Mouse (Mus musculus) T-helper 1 cell (primary cell): ENCODE data around the gene Arpc5.
"Not testable (repeated sequence)": the region's sequence is repeated elsewhere in the genome, so short reads cannot be mapped to it uniquely, and the experiment has no call there.

Experiments
- in situ Hi-C: fragments of 300-600 bp; cut with MboI, MseI; formaldehyde crosslinking; loops from one replicate; pipeline ENCODE4 v1.15.1; 2025; ENCODE audit warnings: high pct_unique_total_duplicates

Arpc5 gene

DNA sequence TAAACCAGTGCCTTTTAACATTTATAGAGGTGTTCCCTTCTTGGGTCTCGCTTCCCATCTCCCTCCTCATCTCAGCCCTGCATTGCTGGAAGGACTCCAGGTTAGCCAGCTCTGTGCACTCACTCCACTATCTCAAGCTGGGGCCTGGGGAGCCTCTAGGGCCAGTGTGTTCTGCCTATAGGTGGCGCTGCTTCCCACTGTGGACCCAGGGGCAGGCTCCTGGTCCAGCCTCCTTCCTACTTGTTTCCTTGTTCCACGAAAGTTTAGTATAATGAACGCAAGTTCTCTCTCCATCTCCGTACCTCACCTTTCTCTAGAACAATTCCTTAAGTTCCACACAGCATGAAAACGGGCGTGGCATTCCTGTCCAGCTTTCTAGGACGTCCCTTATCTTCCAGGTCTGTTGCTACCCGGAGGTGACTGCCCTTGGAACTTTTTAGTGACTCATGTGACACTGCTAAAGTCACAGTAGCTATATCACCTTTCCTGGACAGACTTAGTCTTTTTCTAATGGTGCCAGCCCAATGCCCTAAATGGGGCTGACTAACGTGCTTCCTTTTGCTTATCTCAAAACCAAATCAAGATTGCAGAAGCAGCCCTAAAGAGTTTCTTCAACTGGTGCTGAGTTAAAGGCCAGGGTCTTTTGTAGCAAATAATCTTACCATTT lies 12.9 kb downstream of the Arpc5 start:
- in situ Hi-C loops: no loop called here

DNA sequence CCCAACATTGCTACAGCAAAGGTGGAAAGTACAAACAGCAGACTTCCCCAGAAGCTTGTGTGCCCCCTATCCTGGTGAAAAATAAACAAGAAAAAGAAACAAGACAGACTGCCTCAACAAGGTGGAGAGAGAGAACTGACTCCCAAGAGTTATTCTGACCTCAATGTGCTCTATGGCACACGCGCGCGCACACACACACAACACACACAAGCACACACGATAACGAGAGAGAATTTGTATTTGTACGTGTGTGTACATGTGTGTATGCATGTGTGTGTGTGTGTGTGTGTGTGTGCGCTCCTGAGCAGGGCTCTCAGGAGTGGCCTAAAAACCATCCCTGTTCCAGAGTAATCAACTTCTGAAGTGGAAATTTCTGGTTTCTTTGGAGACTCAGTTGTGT lies 18.3 kb downstream of the Arpc5 start:
- in situ Hi-C loops: no loop called here

DNA sequence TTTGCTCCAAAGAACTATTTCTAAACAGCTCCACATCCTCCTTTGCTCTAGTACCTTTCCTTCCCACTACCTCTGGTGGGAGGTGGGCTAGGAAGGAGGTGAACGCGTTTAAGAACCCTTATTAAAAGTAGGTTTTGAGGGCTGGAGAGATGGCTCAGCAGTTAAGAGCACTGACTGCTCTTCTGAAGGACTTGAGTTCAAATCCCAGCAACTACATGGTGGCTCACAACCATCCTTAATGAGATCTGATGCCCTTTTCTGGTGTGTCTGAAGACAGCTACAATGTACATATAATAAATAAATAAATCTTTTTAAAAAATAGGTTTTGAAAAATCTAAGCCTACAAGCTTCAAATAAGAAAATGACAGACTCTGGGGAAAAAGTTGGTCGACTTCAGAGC lies 19.1 kb downstream of the Arpc5 start:
- in situ Hi-C loops: not testable (repeated sequence)

DNA sequence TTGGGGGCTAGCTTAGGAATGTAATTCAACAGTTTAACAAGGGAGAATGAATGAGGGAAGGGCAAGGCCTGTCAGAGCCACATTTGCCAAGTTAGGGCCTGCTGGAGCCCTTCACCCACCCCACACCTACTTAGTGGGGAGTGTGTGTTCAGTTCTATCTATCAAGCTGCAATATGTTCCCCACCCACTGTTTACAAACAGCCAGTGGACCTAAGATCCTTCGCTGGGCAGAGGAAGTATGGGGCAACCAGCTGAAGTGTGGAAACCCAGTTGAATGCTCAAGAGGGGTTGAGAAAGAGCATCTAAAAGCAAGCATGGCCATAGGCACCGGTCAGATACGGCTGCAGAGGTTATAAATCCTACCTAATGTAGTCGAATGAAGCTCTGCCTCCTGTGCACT lies 20.6 kb downstream of the Arpc5 start:
- in situ Hi-C loops: no loop called here

DNA sequence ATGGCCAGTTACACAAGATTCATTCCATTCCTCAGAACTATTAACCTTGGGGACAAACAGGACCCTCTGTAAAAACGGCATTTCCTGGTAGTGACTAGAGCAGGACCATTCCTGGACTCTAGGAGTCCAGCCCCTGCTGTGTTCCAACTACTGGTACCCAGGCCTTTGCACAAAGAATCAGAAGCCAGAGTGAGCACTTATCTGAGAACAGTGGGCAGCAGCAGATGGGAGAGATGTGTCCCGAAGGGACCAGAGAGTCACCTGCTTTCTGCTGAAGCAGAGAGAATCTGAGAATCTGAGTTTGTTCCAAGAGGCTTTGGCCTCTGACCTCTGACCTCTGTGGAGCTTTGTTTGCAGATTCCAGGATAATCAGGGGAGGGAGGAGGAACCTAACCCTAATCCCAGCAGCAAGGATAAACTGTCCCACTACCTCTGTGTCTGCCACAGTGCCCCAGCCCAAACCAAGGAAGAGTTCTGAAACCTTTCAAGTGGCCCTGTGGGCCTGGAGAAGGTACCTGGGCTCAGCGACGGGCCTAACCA lies 21.8 kb downstream of the Arpc5 start:
- in situ Hi-C loops: no loop called here

DNA sequence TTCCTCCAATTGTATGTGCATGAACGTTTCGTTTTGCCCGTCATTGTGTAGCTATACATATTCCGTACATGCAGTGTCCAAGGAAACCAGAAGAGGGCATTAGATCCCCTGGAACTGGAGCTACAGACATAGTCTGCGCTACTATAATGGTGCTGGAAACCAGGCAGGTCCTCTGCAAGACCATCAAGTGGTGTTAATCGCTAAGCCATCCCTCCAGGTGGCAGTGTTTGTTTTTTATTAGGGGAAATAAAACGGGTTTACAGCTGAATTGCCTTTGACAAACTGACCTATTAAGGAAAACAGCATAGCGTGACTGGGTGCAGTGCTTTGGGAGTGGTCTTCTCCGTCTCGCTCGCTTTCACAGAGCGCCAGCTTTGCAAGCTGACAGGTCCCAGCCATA lies 23.9 kb downstream of the Arpc5 start:
- in situ Hi-C loops: loop anchor here (10.0 kb wide), 1 partner anchor 275 kb away; no protein-coding TSS in a partner anchor

DNA sequence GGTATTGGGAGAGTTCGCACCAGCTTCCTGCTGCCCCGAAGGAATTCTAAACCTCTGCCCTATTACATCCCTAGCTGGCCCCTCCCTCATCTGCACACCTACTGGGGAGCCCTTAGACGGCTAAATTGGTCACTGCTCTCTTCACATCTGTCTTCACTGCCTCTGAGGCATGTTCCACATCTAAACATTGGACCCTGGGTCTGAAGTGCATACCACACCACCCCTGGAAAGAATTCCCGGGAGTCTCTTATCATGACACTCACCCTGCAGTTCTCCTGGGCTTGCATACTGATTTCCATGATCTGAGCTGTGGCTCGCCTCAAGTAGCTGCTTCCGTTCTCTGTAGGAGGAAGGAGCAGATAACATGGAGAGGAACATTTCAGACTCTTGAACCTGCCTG lies 24.5 kb downstream of the Arpc5 start:
- in situ Hi-C loops: loop anchor here (10.0 kb wide), 1 partner anchor 274 kb away; no protein-coding TSS in a partner anchor

DNA sequence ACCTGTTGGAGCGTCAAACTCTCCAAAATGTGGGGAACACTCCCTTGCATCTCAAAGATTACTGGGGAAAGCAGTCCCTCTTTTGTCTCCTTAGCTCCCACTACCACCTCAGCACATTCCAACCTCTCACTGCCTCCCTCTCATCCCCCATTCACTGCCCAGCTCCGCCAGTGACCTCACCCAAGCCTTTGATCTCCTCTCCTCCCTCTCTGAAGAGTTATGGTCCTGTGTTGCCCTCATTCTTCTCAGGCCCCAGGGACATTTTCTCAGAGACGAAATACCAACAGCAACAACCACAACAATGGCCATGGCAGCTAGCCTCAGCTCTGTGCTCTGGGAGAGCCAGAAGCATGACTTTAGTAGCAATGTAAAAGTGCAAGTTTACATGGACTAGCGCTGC lies 24.9 kb downstream of the Arpc5 start:
- in situ Hi-C loops: loop anchor here (10.0 kb wide), 1 partner anchor 274 kb away; no protein-coding TSS in a partner anchor

DNA sequence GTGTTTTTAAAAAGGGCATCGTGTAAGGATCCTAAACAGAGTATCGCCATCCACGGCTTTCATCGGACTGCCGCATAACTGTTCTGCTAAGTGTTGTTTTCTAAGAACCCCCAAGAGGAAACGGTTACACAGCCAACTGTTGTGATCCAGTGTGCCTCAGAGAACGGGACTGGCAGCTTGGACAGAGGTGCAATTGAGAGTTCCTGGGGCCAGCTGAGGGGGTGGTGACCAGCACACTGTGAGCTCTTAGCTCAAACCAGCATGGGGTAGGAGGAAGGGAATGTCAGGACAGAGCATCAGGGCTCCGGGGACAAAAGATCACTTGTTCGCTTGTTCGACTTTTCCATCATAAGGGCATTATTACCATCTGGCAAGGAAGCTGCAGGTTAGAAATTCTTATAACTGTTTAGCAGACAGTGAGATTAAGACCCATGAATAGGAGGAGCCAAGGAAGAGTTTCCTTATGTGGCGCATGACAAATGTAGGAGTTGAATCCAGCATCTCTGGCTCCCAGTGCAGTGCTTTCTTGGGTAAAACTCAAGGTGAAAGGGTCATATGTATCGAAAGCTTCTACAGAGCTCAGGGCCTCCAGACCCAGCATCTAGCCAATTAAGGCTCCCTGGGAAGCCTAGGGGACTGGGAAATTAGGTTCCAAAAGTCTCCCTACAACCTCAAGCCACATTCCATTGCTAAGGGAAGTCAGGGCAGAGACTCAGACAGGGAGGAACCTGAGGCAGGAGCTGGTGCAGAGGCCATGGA lies 26.6 kb downstream of the Arpc5 start:
- in situ Hi-C loops: loop anchor here (10.0 kb wide), 1 partner anchor 272 kb away; no protein-coding TSS in a partner anchor

DNA sequence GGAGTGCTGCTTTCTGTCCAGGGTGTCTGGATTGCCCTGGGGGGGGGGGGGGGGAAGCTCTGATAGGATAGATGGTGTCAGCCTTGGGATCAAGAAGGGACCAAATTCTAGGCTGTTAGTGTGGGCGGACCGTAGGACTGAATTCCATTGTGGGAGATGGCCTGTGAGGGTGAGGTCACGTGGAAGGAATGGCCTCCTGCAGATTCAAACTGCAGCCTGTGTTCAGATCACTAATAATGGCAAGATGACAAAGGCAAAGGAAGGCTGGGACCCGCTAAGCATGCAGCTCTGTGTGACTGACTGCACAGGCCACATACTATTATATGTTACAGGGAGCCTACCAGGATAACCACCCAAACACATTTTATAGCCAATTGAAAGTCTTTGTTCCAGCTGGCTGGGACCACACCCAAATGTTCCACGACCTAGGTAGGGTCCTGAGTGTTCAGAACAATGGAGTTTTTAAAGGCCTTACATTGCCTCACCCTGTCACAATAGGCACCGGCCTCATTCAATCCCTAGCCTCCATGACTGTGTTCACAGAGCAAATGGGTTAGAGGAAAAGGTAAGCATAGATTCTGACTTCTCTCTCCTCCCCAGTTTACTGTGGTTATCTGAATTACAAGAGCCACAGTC lies 27.3 kb downstream of the Arpc5 start:
- in situ Hi-C loops: loop anchor here (10.0 kb wide), 1 partner anchor 271 kb away; no protein-coding TSS in a partner anchor

DNA sequence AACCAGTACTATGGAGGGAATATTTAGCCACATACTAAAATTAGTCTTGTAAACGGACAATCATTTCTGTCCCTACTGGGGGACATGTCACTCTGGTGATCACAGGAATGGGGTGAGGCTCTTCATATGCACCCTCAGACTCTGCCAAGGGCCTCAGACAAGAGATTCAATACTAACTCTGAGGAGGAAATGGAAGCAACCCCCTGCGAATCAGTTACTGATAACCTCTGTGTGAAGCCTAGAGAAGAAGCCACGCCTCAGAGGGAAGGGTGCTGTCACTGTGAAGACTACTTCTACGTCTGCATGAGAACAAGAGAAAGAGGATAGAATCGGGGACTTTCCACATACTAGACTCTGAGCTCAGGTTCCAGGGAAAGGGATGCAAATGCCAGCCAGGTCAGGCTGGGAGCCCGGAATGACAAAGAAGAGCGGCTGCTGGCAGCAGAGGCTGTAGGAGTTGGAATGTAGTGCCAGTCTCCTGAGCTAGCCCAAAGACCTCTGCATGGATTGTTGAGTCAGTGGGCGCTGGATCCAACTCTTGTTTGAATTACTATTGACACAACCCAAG lies 29.4 kb downstream of the Arpc5 start:
- in situ Hi-C loops: loop anchor here (10.0 kb wide), 1 partner anchor 269 kb away; no protein-coding TSS in a partner anchor

DNA sequence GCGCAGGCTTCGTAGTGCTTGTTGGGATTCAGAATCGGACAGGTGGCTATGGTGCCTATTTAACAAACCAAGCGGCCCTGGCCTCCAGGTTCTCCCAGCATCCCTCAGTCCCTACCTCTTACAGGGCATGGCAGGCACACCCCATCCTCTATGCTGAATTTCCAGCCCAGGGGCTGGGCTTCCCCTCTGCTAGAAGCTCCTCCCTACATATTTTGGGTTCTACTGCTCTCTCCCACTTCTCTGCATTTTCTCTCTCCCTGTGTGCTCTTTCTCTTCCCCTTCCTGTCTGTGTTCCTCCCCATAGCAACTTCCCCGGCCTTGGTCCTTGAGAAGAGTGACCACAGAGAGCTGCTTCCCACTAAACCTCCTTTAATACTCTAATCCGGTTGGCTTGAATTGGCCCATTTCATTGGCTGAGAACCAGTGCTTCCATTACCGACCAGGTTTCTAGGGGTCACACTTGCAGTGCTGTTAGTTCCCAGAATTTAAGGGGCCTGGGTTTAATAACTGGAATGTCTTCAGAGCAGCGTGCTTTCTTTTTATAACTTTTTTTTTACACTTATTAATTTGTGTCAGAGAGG lies 30.4 kb downstream of the Arpc5 start:
- in situ Hi-C loops: loop anchor here (10.0 kb wide), 1 partner anchor 268 kb away; no protein-coding TSS in a partner anchor

DNA sequence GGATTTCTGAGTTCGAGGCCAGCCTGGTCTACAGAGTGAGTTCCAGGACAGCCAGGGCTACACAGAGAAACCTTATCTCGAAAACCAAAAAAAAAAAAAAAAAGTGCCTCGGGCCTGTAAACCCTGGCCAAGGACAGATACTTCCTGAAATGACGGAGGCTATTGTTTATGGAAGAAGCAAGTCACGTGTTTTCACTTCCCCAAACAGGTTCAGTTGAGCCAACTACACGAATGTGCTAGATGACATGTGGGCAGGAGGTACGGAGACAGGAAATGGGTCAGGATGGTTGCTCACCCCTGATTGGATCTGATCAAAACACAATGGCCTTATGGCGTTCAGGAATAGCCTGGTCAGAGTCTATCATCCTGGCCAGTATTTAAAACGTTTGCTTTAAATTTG lies 31.8 kb downstream of the Arpc5 start:
- in situ Hi-C loops: loop anchor here (10.0 kb wide), 1 partner anchor 267 kb away; no protein-coding TSS in a partner anchor

DNA sequence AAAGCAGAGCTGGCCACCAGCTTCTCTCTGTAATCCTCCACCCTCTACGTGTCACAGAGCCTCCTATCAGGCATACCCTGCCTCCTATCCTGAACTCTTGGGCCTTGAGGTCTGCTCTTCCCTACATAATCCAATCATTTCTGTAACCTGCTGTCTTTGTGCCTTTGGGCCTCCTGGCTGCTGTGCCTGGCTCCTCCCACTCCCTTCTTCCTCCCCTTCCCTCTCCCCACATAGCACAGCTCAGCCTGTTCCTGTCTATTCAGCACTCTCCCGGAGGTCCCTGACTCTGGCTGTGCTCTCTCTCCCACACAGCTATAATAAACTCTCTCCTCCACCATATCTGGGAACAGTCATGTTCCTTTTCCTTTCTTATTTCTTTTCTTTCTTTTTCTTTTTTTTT lies 33.6 kb downstream of the Arpc5 start, which contains the start of gene Ncf2:
TSS of gene Ncf2 (plus strand) at position 298 of the 400 bp plus-strand sequence.
- in situ Hi-C loops: loop anchor here (10.0 kb wide), 1 partner anchor 265 kb away; no protein-coding TSS in a partner anchor

DNA sequence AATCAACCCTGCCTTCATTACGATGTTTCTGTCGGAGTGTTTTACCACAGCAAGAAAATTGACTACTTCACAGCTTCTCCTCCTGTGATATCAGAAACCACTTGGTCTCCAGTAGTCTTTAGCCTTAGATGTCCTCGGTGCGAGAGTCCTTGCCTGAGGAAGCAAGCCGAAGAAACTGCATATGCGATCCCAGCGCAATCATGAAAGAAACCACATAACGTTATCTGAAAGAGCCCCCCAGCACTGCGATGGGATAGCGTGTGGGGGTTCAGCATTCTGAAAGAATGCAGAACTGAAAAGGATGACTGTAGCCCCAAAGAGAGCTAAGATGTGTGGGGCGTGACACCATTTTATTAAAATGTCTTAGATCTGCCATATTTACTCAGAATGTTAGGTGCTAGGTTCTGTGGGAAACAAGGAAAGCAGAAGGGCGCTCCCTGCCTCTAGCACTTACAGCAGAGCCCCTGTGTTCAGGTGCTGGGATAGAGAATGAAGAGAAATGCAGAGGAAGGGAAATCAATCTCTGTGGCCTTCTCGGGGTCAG lies 34.4 kb downstream of the Arpc5 start:
- in situ Hi-C loops: no loop called here

DNA sequence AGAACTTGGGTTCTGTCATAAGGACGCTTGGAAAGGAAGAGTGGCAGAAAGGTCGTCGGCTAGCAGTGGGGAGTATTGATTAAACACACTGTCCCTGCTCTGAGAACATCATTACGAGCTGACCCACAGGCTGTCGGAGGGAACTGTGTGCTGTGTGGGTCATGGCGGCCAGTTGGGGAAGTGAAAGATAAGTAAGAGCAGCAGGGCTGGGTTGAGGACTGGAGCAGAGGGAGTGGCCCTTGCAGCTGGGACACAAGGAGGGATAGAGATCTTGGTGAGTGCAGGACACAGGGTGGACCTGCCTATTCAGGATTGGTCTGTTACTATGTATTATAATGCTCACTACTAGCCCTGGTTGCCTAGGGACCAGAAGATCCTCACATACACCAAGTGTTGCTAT lies 38.6 kb downstream of the Arpc5 start:
- in situ Hi-C loops: no loop called here

DNA sequence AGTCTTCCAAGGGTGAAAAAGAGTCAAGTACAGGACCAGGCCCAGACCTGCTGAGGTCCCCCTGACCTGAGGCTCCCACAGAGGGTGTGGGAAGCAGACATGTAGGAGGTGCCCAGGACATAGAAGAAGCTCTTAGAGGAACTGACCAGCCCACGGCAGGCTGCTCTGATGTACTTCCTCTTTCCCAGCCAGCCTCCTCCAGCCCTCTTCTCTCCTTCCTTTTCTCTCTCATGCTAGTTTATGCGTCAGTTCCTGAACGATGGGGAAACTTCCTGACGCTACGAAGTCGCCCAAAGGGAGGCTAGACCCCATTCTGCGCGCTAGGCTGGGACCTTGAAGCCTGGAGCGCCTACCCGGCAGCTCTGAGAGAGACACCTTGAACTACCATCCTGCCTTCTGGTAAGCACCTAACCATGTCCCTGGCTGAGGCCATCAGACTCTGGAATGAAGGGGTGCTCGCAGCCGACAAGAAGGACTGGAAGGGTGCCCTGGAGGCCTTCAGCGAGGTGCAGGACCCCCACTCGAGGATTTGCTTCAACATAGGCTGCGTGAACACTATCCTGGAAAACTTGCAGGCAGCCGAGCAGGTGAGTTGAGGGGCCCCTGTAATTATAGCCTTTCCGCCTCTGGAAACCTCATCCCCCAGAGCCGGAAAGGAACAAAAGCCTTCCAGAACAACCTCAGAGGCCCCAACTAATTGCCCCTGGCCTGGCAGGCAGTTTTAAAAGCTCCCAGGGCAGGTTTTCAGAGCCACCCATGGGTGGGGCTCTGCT lies 41.5 kb downstream of the Arpc5 start:
- in situ Hi-C loops: no loop called here

DNA sequence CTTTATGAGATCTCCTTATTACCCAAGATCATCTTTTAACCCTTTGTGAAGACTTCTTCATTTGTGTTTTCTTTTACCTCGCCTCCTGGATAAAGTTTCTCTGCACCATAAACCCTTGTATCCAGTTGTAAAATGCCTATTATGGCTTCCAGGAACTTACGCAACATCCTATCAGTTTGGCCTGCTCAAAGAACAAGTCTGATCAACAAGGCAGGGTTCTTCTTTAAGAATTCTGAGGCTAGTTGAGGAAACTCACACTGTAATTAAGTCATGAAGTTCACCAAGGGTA lies 42.0 kb downstream of the Arpc5 start:
- in situ Hi-C loops: no loop called here

DNA sequence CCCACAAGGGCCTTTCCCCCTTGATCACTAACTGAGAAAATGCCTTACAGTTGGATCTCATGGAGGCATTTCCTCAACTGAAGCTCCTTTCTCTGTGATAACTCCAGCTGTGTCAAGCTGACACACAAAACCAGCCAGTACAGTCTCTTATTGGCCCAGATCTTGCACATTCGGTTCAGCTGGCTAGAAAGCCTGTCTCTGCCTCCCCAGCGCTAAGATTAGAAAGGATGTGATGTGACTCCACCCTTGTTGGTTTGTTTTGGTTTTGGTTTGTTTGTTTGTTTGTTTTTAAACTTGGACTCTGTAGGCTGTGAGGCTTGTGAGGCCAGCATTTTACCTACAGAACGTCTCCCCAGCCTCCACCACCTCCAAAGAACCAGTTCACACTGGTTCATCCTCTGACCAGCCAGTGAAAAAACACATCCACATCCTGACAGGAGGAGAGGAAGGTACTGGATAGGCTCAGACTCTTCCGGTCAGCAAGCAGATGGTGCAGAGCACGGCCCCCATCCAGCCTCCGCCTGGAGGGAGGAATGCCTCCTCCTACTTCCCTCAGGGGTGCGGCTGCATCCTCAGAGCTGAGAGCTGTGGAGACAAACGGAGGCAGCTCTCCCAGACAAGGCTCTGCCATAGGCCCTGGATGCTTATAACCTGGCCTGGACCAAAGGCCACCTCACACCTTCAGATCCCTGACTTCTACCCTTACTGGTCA lies 43.4 kb downstream of the Arpc5 start:
- in situ Hi-C loops: no loop called here
